Mouse (Mus musculus) myocyte (in vitro differentiated cells): ENCODE data around the gene Pin1. TPM values are rescaled to one million over a fixed set of nuclear protein-coding genes. Genes with fewer than 3 reads are reported as not detected.
"Not testable (repeated sequence)": the region's sequence is repeated elsewhere in the genome, so short reads cannot be mapped to it uniquely, and the experiment has no call there.

Experiments
- H3K27me3 ChIP-seq: one replicate; pipeline ENCODE4 v1.6.1; 2011; ENCODE audit not compliant: control insufficient read depth, insufficient read depth, insufficient read length
- H3K36me3 ChIP-seq: one replicate; pipeline ENCODE4 v1.6.1; 2011; ENCODE audit not compliant: control insufficient read depth, insufficient read depth
- H3K4me2 ChIP-seq: one replicate; pipeline ENCODE4 v1.6.1; 2011; ENCODE audit warnings: low read depth, control low read depth
- H3K4me3 ChIP-seq: one replicate; pipeline ENCODE4 v1.5.1; 2011; ENCODE audit warnings: mild to moderate bottlenecking, control low read depth, moderate library complexity
- H3K79me2 ChIP-seq: one replicate; pipeline ENCODE4 v1.6.1; 2011; ENCODE audit not compliant: control insufficient read depth, insufficient read depth
- H3ac ChIP-seq: one replicate; pipeline ENCODE4 v1.6.1; 2011; ENCODE audit not compliant: control insufficient read depth, insufficient read length
- CEBPB ChIP-seq: IDR thresholded peaks from 2 replicates; pipeline ENCODE4 v1.6.1; 2011; ENCODE audit warnings: mild to moderate bottlenecking, moderate library complexity; ENCODE audit not compliant: poor library complexity, insufficient read depth, severe bottlenecking
- E2F4 ChIP-seq: IDR thresholded peaks from one replicate; pipeline ENCODE4 v1.6.1; 2011; ENCODE audit warnings: mild to moderate bottlenecking, control low read depth, moderate library complexity; ENCODE audit not compliant: insufficient read depth
- MAX ChIP-seq: IDR thresholded peaks from one replicate; pipeline ENCODE4 v1.6.1; 2011; ENCODE audit warnings: low read depth, mild to moderate bottlenecking, control low read depth
- MYOD1 ChIP-seq, 3 experiments: IDR thresholded peaks; one replicate each; pipeline ENCODE4 v1.6.1; 2011; ENCODE audit warnings: control low read depth in 2 of 3, low read depth in 2 of 3, mild to moderate bottlenecking in 2 of 3, moderate library complexity in 1 of 3; ENCODE audit not compliant: insufficient read length in 2 of 3, control insufficient read depth in 1 of 3
- MYOG ChIP-seq, 3 experiments: IDR thresholded peaks; one replicate each; pipeline ENCODE4 v1.6.1; 2011; ENCODE audit warnings: control low read depth in 2 of 3, low read depth in 2 of 3, mild to moderate bottlenecking in 2 of 3; ENCODE audit not compliant: insufficient read length in 2 of 3, control insufficient read depth in 1 of 3, insufficient read depth in 1 of 3
- POLR2A ChIP-seq: IDR thresholded peaks from one replicate; pipeline ENCODE4 v1.6.1; 2011; ENCODE audit warnings: low read depth, mild to moderate bottlenecking, control low read depth, moderate library complexity; ENCODE audit not compliant: insufficient read length
- POLR2AphosphoS2 ChIP-seq: IDR thresholded peaks from one replicate; pipeline ENCODE4 v1.6.1; 2011; ENCODE audit warnings: low read depth, control low read depth; ENCODE audit not compliant: insufficient read length
- REST ChIP-seq: IDR thresholded peaks from one replicate; pipeline ENCODE4 v1.6.1; 2011; ENCODE audit warnings: mild to moderate bottlenecking, control low read depth, moderate library complexity; ENCODE audit not compliant: insufficient read depth, insufficient read length
- SRF ChIP-seq: IDR thresholded peaks from one replicate; pipeline ENCODE4 v1.6.1; 2011; ENCODE audit warnings: low read depth; ENCODE audit not compliant: control insufficient read depth, insufficient read length
- TCF12 ChIP-seq: IDR thresholded peaks from one replicate; pipeline ENCODE4 v1.6.1; 2011; ENCODE audit warnings: mild to moderate bottlenecking, control low read depth; ENCODE audit not compliant: poor library complexity, insufficient read depth, severe bottlenecking
- TCF3 ChIP-seq: IDR thresholded peaks from one replicate; pipeline ENCODE4 v1.6.1; 2011; ENCODE audit warnings: low read depth, control low read depth; ENCODE audit not compliant: insufficient read length
- USF1 ChIP-seq: IDR thresholded peaks from one replicate; pipeline ENCODE4 v1.6.1; 2011; ENCODE audit warnings: low read depth, mild to moderate bottlenecking, control low read depth, moderate library complexity
- polyA plus RNA-seq: library from polyadenylated mRNA; unstranded; fragments of >200 nt; fragmentation: generic; extraction: Trizol; gene quantifications from one replicate; pipeline ENCODE4 v1.2.1, GENCODE M21; 2012; ENCODE audit warnings: missing spikeins

Gene Pin1
- polyA plus RNA-seq, 1 experiment, result 36.8 TPM

DNA sequence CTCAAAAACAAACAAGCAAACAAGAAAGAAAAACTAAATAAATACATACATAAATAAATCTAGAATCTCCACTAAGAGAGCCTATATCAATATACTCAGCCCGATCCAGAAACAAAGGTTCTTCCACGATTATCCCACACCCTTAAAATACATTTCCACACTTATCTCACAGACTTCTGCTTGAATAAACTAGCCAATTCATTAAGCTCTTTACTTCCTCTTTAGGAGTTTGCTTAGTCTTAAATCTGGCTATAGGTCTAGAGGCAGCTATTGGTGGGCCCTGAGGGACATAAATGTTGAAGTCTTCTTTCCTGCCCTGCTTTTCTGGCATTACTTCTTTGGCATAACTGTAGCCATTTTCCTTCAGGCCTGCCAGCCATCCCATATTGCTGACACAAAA is 20.6 kb upstream of the Pin1 start:
- no peak for TF ChIP-seq E2F4
- no peak for TF ChIP-seq USF1
- no peak for TF ChIP-seq CEBPB
- no peak for TF ChIP-seq REST
- no peak for TF ChIP-seq TCF12
- TF ChIP-seq TCF3, result no peak
- TF ChIP-seq POLR2A, result no peak
- TF ChIP-seq SRF, result no peak
- TF ChIP-seq MAX, result no peak
- no peak for TF ChIP-seq MYOD1 (IDR thresholded peaks at IDR 0.05; ENCODE audit: control insufficient read depth in 1 of 3, insufficient read length in 2 of 3, low read depth in 2 of 3)
- no peak overlapping the region for H3K4me3 ChIP-seq
- H3K4me2 ChIP-seq, result no peak overlapping the region

DNA sequence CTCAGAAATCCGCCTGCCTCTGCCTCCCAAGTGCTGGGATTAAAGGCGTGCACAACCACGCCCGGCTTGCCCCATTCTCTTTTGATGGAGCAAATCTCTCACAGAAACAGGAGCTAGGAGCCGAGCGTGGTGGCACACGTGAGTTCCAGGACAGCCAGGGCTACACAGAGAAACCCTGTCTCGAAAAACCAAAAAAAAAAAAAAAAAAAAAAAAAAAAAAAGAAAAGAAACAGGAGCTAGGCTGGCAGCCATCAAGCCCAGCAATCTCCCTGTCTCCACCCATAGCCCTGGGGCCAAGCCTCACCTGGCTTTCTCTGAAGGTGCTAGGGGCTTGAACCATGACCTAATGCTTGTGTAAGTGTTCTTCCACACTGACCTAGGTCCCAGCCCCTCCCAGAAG is 16.2 kb upstream of the Pin1 start:
- H3K4me2 ChIP-seq, H3K27me3 ChIP-seq, H3K4me3 ChIP-seq, H3ac ChIP-seq, H3K36me3 ChIP-seq: not testable (repeated sequence)
- H3K79me2 ChIP-seq, result peaks cover 14% of the 10 kb centered on the region

More for the DNA sequence above, 20.6 kb upstream of the Pin1 start:
- Histone ChIP-seq H3ac (no peak overlapping the region), H3K27me3 (no peaks in the 10 kb centered on the region), H3K79me2 (no peaks in the 10 kb centered on the region), H3K36me3 (no peaks in the 10 kb centered on the region)

DNA sequence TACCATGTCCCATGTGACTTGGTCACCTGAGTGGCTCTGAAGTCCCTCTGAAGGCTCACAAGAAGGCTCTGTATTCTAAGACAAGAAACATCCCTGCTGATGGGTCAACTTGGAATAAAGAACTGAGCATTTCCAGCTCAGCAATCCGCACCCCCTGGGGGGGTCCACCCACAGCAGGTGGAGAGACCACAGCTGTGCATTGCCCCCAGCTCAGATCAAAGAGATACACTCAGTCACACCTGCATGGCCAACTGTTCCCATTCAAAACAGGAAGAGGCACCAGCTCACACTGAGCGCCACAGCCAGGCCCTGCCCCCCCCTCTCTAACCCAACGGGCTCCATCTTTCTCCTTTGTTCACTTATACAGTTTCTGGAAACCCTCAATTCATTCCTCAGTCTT is 15.6 kb upstream of the Pin1 start:
- Histone ChIP-seq H3K36me3 (no peaks in the 10 kb centered on the region), H3K27me3 (no peaks in the 10 kb centered on the region), H3ac (no peak overlapping the region), H3K4me3 (no peak overlapping the region), H3K4me2 (no peak overlapping the region), H3K79me2 (peaks cover 19% of the 10 kb centered on the region)
- no peak for TF ChIP-seq MYOG (IDR thresholded peaks at IDR 0.05; ENCODE audit: control insufficient read depth in 1 of 3, insufficient read depth in 1 of 3, insufficient read length in 2 of 3, low read depth in 2 of 3)

DNA sequence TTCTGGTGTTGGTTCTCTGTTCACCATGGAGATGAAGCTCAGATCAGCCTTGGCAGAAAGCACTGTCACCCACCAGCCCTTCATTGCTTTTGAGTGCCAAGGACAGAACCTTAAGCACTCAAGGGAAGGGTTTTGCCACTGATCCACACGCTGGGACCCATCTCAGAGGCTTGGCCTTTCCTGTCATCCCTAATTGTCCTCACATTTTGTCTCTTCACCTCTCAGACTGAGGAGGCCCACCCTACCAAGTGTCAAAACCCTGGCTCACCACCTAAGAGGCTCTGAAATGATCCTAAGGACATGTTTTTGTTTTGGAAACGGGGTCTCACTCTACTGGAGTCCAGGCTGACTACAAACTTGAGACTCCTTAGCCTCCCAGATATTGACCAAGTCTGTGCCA is 15.1 kb upstream of the Pin1 start:
- no peak overlapping the region for H3K4me3 ChIP-seq
- TF ChIP-seq REST (no peak), TCF3 (no peak), POLR2A (no peak), SRF (no peak), E2F4 (no peak), CEBPB (no peak), POLR2AphosphoS2 (no peak), MAX (no peak), TCF12 (no peak), USF1 (no peak), MYOG (IDR thresholded peaks at IDR 0.05; ENCODE audit: control insufficient read depth in 1 of 3, insufficient read depth in 1 of 3, insufficient read length in 2 of 3, low read depth in 2 of 3) (no peak), MYOD1 (IDR thresholded peaks at IDR 0.05; ENCODE audit: control insufficient read depth in 1 of 3, insufficient read length in 2 of 3, low read depth in 2 of 3) (no peak)
- no peaks in the 10 kb centered on the region for H3K27me3 ChIP-seq
- no peaks in the 10 kb centered on the region for H3K36me3 ChIP-seq
- H3ac ChIP-seq, result no peak overlapping the region
- peaks cover 25% of the 10 kb centered on the region for H3K79me2 ChIP-seq
- no peak overlapping the region for H3K4me2 ChIP-seq

DNA sequence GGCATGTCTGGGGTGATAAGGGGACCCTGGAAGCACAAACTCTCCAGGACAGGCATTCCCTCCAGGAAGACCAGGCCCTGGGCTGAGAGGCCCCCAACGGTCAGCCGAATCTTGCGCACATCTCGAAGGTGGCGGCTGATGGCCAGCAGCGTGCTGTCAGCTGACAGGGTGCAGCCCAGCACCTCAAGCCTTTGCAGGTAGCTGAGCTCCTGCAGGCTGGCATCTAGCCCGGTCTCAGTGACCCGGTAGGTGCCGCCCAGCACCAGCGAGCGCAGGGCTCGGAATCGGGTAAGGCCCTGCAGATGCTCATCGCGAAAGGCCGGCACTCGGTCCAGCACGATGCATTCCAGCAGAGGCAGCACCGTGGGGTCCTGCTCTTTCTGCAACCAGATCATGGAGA is 13.3 kb upstream of the Pin1 start:
- Histone ChIP-seq H3K4me3 (no peak overlapping the region), H3K36me3 (no peaks in the 10 kb centered on the region), H3ac (no peak overlapping the region), H3K79me2 (peaks cover 29% of the 10 kb centered on the region), H3K27me3 (no peaks in the 10 kb centered on the region), H3K4me2 (no peak overlapping the region)
- no peak for TF ChIP-seq E2F4
- no peak for TF ChIP-seq MYOD1 (IDR thresholded peaks at IDR 0.05; ENCODE audit: control insufficient read depth in 1 of 3, insufficient read length in 2 of 3, low read depth in 2 of 3)
- TF ChIP-seq MAX, result no peak
- TF ChIP-seq USF1, result no peak
- TF ChIP-seq MYOG (IDR thresholded peaks at IDR 0.05; ENCODE audit: control insufficient read depth in 1 of 3, insufficient read depth in 1 of 3, insufficient read length in 2 of 3, low read depth in 2 of 3), result no peak
- no peak for TF ChIP-seq POLR2A
- no peak for TF ChIP-seq REST
- TF ChIP-seq TCF12, result no peak
- TF ChIP-seq SRF, result no peak
- no peak for TF ChIP-seq POLR2AphosphoS2
- no peak for TF ChIP-seq TCF3
- no peak for TF ChIP-seq CEBPB

DNA sequence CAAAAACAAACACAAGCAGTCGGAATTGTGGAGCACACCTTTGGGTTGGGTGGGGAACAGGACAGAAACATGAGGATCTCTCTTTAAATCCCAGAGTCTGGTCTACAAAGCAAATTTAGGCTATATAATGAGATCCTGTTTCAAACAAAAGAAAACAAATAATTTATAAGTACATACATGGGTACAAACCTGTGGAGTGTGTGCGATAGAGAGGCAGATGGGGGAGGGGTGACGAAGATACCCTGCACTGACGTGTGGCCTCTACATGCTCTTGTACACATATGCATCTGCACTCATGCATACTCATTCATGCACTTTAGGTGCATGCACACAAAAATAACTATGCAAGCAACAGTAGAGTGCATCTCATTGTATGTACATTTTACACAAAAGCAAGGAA is 12.4 kb upstream of the Pin1 start:
- no peaks in the 10 kb centered on the region for H3K27me3 ChIP-seq
- H3K4me2 ChIP-seq, result no peak overlapping the region
- no peak for TF ChIP-seq TCF3
- no peak for TF ChIP-seq USF1
- no peak for TF ChIP-seq POLR2AphosphoS2
- TF ChIP-seq MAX, result no peak
- TF ChIP-seq CEBPB, result no peak
- TF ChIP-seq MYOD1 (IDR thresholded peaks at IDR 0.05; ENCODE audit: control insufficient read depth in 1 of 3, insufficient read length in 2 of 3, low read depth in 2 of 3), result no peak
- no peak for TF ChIP-seq MYOG (IDR thresholded peaks at IDR 0.05; ENCODE audit: control insufficient read depth in 1 of 3, insufficient read depth in 1 of 3, insufficient read length in 2 of 3, low read depth in 2 of 3)
- TF ChIP-seq SRF, result no peak
- no peak for TF ChIP-seq E2F4
- no peak for TF ChIP-seq POLR2A
- no peak for TF ChIP-seq REST
- TF ChIP-seq TCF12, result no peak
- H3K4me3 ChIP-seq, result no peak overlapping the region
- peaks cover 38% of the 10 kb centered on the region for H3K79me2 ChIP-seq
- no peaks in the 10 kb centered on the region for H3K36me3 ChIP-seq
- no peak overlapping the region for H3ac ChIP-seq
